Comparison of ENCODE assay signal across 9 mouse cellular contexts in genomic region chr7:98704276-98704675, GRCm38 (mm10). TPM values are rescaled to one million over a fixed set of nuclear protein-coding genes. Genes with fewer than 3 reads are reported as not detected.
DNase-seq lines count a peak whose midpoint lies in the region; ATAC-seq and TF ChIP-seq lines count a peak whose summit lies in the region.
"Had no signal": no experiment of that assay in that cellular context is flagged by ENCODE, and none has a peak within 500 bp of the region (broad histone marks: within the 10 kb centered on the region; RNA-seq: fewer than 3 reads in every experiment).

No protein-coding gene starts in this region.

- H3K9ac ChIP-seq in kidney, postnatal 0 days (ENCODE audit: low read depth, low read length), result peak overlapping the region; percentile 39; the same call in 1 of the 2 replicates
- peak overlapping the region; percentile 96 for H3K9ac ChIP-seq in embryonic facial prominence, embryonic 14.5 days (ENCODE audit: low read depth, low read length)
- H3K9ac ChIP-seq in intestine, embryonic 15.5 days, result 0 out of 2 replicates have a peak overlapping the region, but pooled peaks have one; percentile 13
- peak overlapping the region; percentile 86; the same call in 1 of the 2 replicates for H3K9ac ChIP-seq in midbrain, postnatal 0 days (replicated peaks; ENCODE audit: low read length, poor library complexity, severe bottlenecking)

- H3K9me3 ChIP-seq in kidney, postnatal 0 days (replicated peaks; ENCODE audit: low read length), result no peaks in the 10 kb centered on the region
- no peaks in the 10 kb centered on the region for H3K9me3 ChIP-seq in embryonic facial prominence, embryonic 14.5 days (ENCODE audit: control insufficient read depth, low read length)
- no peaks in the 10 kb centered on the region for H3K9me3 ChIP-seq in intestine, embryonic 15.5 days
- H3K9me3 ChIP-seq in midbrain, postnatal 0 days (ENCODE audit: low read length), result no peaks in the 10 kb centered on the region

- H3K4me3 ChIP-seq in kidney, postnatal 0 days (replicated peaks; ENCODE audit: low read depth, low read length), result peak overlapping the region; percentile 92
- H3K4me3 ChIP-seq in embryonic facial prominence, embryonic 14.5 days (ENCODE audit: low read depth, low read length), result peak overlapping the region; percentile 99
- peak overlapping the region; percentile 98 for H3K4me3 ChIP-seq in intestine, embryonic 15.5 days (replicated peaks)
- H3K4me3 ChIP-seq in midbrain, postnatal 0 days (ENCODE audit: low read depth, low read length), result peak overlapping the region; percentile 98

- H3K4me2 ChIP-seq in kidney, postnatal 0 days (ENCODE audit: low read length), result peak overlapping the region; percentile 67
- peak overlapping the region; percentile 70 for H3K4me2 ChIP-seq in embryonic facial prominence, embryonic 14.5 days (ENCODE audit: low read depth, low read length)
- H3K4me2 ChIP-seq in intestine, embryonic 15.5 days (replicated peaks), result peak overlapping the region; percentile 61
- H3K4me2 ChIP-seq in midbrain, postnatal 0 days (ENCODE audit: low read depth, low read length, poor library complexity, severe bottlenecking), result peak overlapping the region; percentile 57

- no peaks in the 10 kb centered on the region for H3K27me3 ChIP-seq in kidney, postnatal 0 days (ENCODE audit: insufficient read depth, low read length)
- no peaks in the 10 kb centered on the region for H3K27me3 ChIP-seq in embryonic facial prominence, embryonic 14.5 days (replicated peaks; ENCODE audit: control insufficient read depth, insufficient read depth, low read length)
- no peaks in the 10 kb centered on the region for H3K27me3 ChIP-seq in intestine, embryonic 15.5 days (replicated peaks)
- no peaks in the 10 kb centered on the region for H3K27me3 ChIP-seq in midbrain, postnatal 0 days (ENCODE audit: insufficient read depth, low read length)

- H3K27ac ChIP-seq in kidney, postnatal 0 days, result no peak overlapping the region
- no peak overlapping the region for H3K27ac ChIP-seq in embryonic facial prominence, embryonic 14.5 days (replicated peaks; ENCODE audit: low read depth, low read length)
- no peak overlapping the region for H3K27ac ChIP-seq in intestine, embryonic 15.5 days
- H3K27ac ChIP-seq in midbrain, postnatal 0 days (ENCODE audit: low read depth, low read length), result no peak overlapping the region

- no peak for DNase-seq in kidney, postnatal 0 days (ENCODE audit: low spot score)
- no peak for DNase-seq in kidney, adult 11 months
- DNase-seq in embryonic facial prominence, embryonic 14.5 days (ENCODE audit: low spot score), result no peak
- DNase-seq in midbrain, postnatal 0 days (ENCODE audit: low spot score), result no peak
- no peak for DNase-seq in right cerebral cortex, postnatal 36 days (ENCODE audit: low spot score in 2 of 2)
- DNase-seq in urinary bladder, adult 18-20 months (ENCODE audit: low spot score in 2 of 2), result no peak
- no peak for DNase-seq in right cerebral cortex, postnatal 4 days
- DNase-seq: lung, adult 18-20 months had no signal

- H3K36me3 ChIP-seq in kidney, postnatal 0 days (ENCODE audit: insufficient read depth, low read length), result no peaks in the 10 kb centered on the region
- 0 out of 2 replicates have a peak, but pooled peaks cover 4% of the 10 kb centered on the region for H3K36me3 ChIP-seq in embryonic facial prominence, embryonic 14.5 days (ENCODE audit: control insufficient read depth, insufficient read depth, low read length)
- H3K36me3 ChIP-seq in intestine, embryonic 15.5 days, result no peaks in the 10 kb centered on the region
- H3K36me3 ChIP-seq in midbrain, postnatal 0 days (ENCODE audit: insufficient read depth, low read length), result no peaks in the 10 kb centered on the region

- ATAC-seq in kidney, postnatal 0 days (replicated peaks; ENCODE audit: low FRiP score, low read depth), result no peak
- no peak for ATAC-seq in embryonic facial prominence, embryonic 14.5 days (ENCODE audit: low read depth)
- no peak for ATAC-seq in intestine, embryonic 15.5 days
- no peak for ATAC-seq in midbrain, postnatal 0 days (ENCODE audit: low FRiP score)

- no peak for TF ChIP-seq CTCF in kidney, postnatal 0 days (IDR thresholded peaks at IDR 0.05; ENCODE audit: low read depth)
- no peak for TF ChIP-seq CTCF in midbrain, postnatal 0 days (IDR thresholded peaks at IDR 0.05)

- 55% methylated on average over 5 of the region's 5 CpGs for WGBS in kidney, postnatal 0 days
- WGBS in embryonic facial prominence, embryonic 14.5 days, result 60% methylated on average over 5 of the region's 5 CpGs
- WGBS in intestine, embryonic 15.5 days, result 60% methylated on average over 5 of the region's 5 CpGs
- 40% methylated on average over 5 of the region's 5 CpGs for WGBS in midbrain, postnatal 0 days

- H3K4me1 ChIP-seq in kidney, postnatal 0 days (replicated peaks; ENCODE audit: insufficient read depth, low read length), result peaks cover 11% of the 10 kb centered on the region; the same call in 1 of the 2 replicates
- peaks cover 20% of the 10 kb centered on the region for H3K4me1 ChIP-seq in embryonic facial prominence, embryonic 14.5 days (ENCODE audit: control insufficient read depth, insufficient read depth, low read length)
- H3K4me1 ChIP-seq in intestine, embryonic 15.5 days (replicated peaks), result peaks cover 17% of the 10 kb centered on the region
- H3K4me1 ChIP-seq in midbrain, postnatal 0 days (ENCODE audit: insufficient read depth, low read length), result peaks cover 15% of the 10 kb centered on the region; the same call in 1 of the 2 replicates

RNA-seq across cellular contexts. Expression of gene Thap12, which starts 1.4 kb away (rescaled TPM):
- polyA plus RNA-seq in kidney, postnatal 0 days (2015; fragmentation: Nextera tagmentation; extraction: Ambion mirVana), result 45.5 and 47.2 TPM in 2 replicates
- polyA plus RNA-seq in embryonic facial prominence, embryonic 14.5 days (2014; fragmentation: Nextera tagmentation; extraction: Ambion mirVana), result 58.0 and 60.3 TPM in 2 replicates
- polyA plus RNA-seq in intestine, embryonic 15.5 days (2015; fragmentation: Nextera tagmentation; extraction: Ambion mirVana), result 41.8 and 43.4 TPM in 2 replicates
- 64.2 and 67.3 TPM in 2 replicates for total RNA-seq in midbrain, postnatal 0 days (2014; rRNA removed)
- polyA plus RNA-seq in midbrain, postnatal 0 days (2015; fragmentation: Nextera tagmentation; extraction: Ambion mirVana), result 43.0 and 49.1 TPM in 2 replicates

RNA-seq across cellular contexts. Expression of gene Emsy, which starts 47.7 kb away (rescaled TPM):
- polyA plus RNA-seq in kidney, postnatal 0 days (2015; fragmentation: Nextera tagmentation; extraction: Ambion mirVana), result 14.1 and 17.3 TPM in 2 replicates
- polyA plus RNA-seq in embryonic facial prominence, embryonic 14.5 days (2014; fragmentation: Nextera tagmentation; extraction: Ambion mirVana), result 34.0 and 34.1 TPM in 2 replicates
- 15.7 and 19.6 TPM in 2 replicates for polyA plus RNA-seq in intestine, embryonic 15.5 days (2015; fragmentation: Nextera tagmentation; extraction: Ambion mirVana)
- total RNA-seq in midbrain, postnatal 0 days (2014; rRNA removed), result 36.0 and 43.0 TPM in 2 replicates
- polyA plus RNA-seq in midbrain, postnatal 0 days (2015; fragmentation: Nextera tagmentation; extraction: Ambion mirVana), result 25.8 and 26.6 TPM in 2 replicates

Comparison
In these comparisons a context has a peak if more than half of its experiments do, and no peak if none do; other contexts are left out.
1. H3K9ac ChIP-seq: peak in every context shown above with its lines; median percentile 96 in embryonic facial prominence, embryonic 14.5 days; 86 in midbrain, postnatal 0 days; 39 in kidney, postnatal 0 days; 13 in intestine, embryonic 15.5 days.